Mouse (Mus musculus) cerebellum, adult 2 months (tissue): ENCODE results near the gene Nemp2. TPM values are rescaled to one million over a fixed set of nuclear protein-coding genes. Genes with fewer than 3 reads are reported as not detected.

Source experiments
- DNase-seq, 2 experiments: peaks; one replicate each; pipeline ENCODE4 v3.0.0; 2021
- H3K27ac ChIP-seq: fragments of 200-500 bp; 2 replicates; pipeline ENCODE4 v1.5.1; 2012; ENCODE audit warnings: low read length, control low read depth, inconsistent platforms; ENCODE audit not compliant: insufficient read depth
- H3K27me3 ChIP-seq: fragments of 200-500 bp; 2 replicates; pipeline ENCODE4 v1.6.1; 2012; ENCODE audit warnings: inconsistent platforms, mild to moderate bottlenecking, low read length, moderate library complexity; ENCODE audit not compliant: control insufficient read depth, insufficient read depth
- H3K4me1 ChIP-seq: fragments of 200-500 bp; 2 replicates; pipeline ENCODE4 v1.6.1; 2011; ENCODE audit warnings: low read length; ENCODE audit not compliant: control insufficient read depth, insufficient read depth
- H3K4me3 ChIP-seq: fragments of 200-500 bp; replicated peaks from 2 replicates; pipeline ENCODE3; 2011; ENCODE audit warnings: mild to moderate bottlenecking, low read depth, low read length, control low read depth; ENCODE audit not compliant: insufficient read depth
- CTCF ChIP-seq: fragments of 200-500 bp; IDR thresholded peaks from 2 replicates; pipeline ENCODE4 v1.5.1; 2011; ENCODE audit warnings: low read depth, mild to moderate bottlenecking, control low read depth, low read length, moderate library complexity, borderline replicate concordance; ENCODE audit not compliant: insufficient read depth
- POLR2A ChIP-seq: fragments of 200-500 bp; IDR thresholded peaks from 2 replicates; pipeline ENCODE4 v1.6.1; 2011; ENCODE audit warnings: low read length, control low read depth, borderline replicate concordance; ENCODE audit not compliant: insufficient read depth
- WGBS: fragments of 180-500 bp; shearing (Covaris S2); methylation state at CpG from one replicate; pipeline ENCODE4 v1.1.7; 2018; 5-methylcytosine and 5-hydroxymethylcytosine counted together
- polyA plus RNA-seq: library from polyadenylated mRNA; depleted of rRNA; stranded (reverse); fragments of >200 nt; gene quantifications from 2 replicates; pipeline ENCODE4 v1.2.3, GENCODE M21; 2012

Gene Nemp2
- polyA plus RNA-seq, 1 experiment: 9.3 TPM

DNA sequence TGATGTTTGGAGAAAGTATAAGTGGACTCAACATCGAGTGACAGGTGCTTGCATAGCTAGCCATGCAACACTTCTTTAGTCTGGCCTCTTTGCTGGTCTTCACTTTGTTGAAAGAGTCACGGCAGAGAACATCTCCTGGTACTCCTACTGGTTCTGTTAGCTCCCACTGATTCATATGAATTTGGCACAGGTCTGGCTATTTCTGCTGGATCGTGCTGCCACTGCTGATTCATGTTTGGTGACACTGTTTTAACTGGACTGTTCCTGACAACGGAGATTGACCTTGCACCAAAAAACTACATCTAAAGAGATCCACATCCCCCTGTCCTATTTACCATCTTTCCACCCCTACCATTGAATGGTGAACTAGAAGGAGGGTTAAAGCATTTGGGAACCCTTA lies 22.0 kb upstream of the Nemp2 start:
- no peak for DNase-seq
- 81% methylated on average over 4 of the region's 4 CpGs for WGBS
- H3K27me3 ChIP-seq: no peaks in the 10 kb centered on the region
- TF ChIP-seq CTCF (no peak), POLR2A (no peak)
- no peak overlapping the region for H3K4me3 ChIP-seq
- H3K27ac ChIP-seq: no peak overlapping the region
- no peaks in the 10 kb centered on the region for H3K4me1 ChIP-seq

DNA sequence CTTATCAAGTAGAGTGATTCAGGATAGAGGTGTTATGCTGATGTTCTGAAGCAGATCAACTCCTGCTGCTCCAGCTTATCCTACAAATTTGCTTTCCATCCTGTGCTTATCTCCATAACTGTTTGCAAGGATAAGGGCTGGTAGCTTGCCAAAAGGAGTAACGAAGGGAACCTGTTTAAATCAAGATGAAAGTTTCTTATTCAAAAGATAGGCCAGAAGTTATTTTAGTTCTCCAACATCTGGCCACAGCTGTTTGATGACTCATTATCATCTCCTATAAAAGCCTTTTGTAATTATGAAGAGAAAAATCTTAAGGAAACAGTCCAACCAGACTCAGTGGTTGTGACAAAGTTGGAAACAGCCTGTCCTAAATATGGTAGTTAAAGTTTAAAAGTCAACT lies 12.3 kb upstream of the Nemp2 start:
- H3K27ac ChIP-seq: no peak overlapping the region
- DNase-seq: no peak
- 49% methylated on average over 1 of the region's 1 CpGs for WGBS
- no peak for TF ChIP-seq POLR2A
- no peak for TF ChIP-seq CTCF
- H3K27me3 ChIP-seq: no peaks in the 10 kb centered on the region
- H3K4me3 ChIP-seq: no peak overlapping the region
- H3K4me1 ChIP-seq: no peaks in the 10 kb centered on the region

DNA sequence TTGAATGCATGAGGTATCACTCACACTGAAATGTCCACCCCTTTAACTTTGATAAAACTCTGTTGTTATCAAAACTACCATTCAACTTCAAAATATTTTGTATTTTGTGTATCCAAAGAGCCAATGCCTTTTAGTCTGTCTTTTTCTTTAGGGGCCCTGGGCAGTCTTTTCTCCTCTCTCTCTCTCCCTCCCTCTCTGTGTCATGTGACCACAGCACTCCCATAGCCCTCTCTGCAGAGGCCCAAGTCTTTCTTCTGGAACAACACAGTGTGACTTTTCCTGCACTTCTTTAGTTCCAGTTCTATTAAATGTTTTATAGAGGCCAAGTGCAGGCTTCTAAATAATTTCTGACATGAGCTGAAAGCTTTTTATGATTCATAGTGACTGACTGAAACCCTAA lies 10.1 kb upstream of the Nemp2 start:
- no peaks in the 10 kb centered on the region for H3K27me3 ChIP-seq
- no peak overlapping the region for H3K4me3 ChIP-seq
- no peak for DNase-seq
- no peak overlapping the region for H3K27ac ChIP-seq
- H3K4me1 ChIP-seq: no peaks in the 10 kb centered on the region
- TF ChIP-seq CTCF (no peak), POLR2A (no peak)

DNA sequence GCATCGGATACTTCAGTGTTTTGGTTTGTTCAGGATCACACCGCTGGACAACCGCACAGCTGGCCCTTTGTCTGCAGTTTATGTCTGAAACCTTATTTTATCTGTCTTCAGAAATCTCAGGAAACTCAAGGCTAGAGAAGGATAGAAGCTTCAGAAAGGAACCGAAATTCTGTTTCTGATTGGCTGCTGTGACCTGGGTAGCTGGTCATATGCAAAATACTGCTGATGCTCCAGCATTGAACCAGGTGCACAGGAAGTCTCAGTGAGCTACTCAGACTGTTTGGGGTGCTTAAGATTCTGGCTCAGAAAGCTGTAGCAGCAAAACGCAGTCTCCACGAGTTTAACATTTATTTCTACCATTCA lies 415 bp downstream of the Nemp2 start:
- 1% methylated on average over 6 of the region's 6 CpGs for whole genome bisulfite sequencing
- TF ChIP-seq POLR2A: no peak
- TF ChIP-seq CTCF: no peak
- no peak for DNase-seq

DNA sequence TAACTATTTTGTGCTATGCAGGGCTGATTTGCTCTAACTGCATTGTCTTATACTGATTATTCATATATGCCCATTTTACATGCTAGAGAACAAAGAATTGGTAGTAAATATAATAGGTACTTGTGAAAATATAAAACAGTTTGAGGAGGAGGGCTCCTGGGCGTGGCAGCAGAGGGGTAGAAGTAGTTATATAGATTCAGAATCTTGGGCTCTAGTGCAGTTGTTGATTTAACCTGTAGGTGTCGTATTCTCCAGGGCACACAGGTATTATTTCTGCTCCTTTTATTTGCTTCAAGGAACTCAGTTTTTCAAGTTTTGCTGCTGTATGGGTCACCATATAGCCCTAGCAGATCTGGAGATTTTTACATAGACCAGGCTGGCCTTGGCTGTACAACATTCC lies 1.1 kb downstream of the Nemp2 start:
- no peak overlapping the region for H3K27ac ChIP-seq
- no peaks in the 10 kb centered on the region for H3K27me3 ChIP-seq
- H3K4me1 ChIP-seq: peaks cover 2% of the 10 kb centered on the region; the same call in 1 of the 2 replicates
- no peak overlapping the region for H3K4me3 ChIP-seq
- 60% methylated on average over 2 of the region's 2 CpGs for WGBS
- TF ChIP-seq POLR2A (no peak), CTCF (no peak)
- no peak for DNase-seq

More for the DNA sequence above, 415 bp downstream of the Nemp2 start:
- Histone ChIP-seq H3K27me3 (no peaks in the 10 kb centered on the region), H3K4me1 (peaks cover 2% of the 10 kb centered on the region; the same call in 1 of the 2 replicates), H3K4me3 (peak overlapping the region; percentile 90), H3K27ac (peak overlapping the region; percentile 87)

DNA sequence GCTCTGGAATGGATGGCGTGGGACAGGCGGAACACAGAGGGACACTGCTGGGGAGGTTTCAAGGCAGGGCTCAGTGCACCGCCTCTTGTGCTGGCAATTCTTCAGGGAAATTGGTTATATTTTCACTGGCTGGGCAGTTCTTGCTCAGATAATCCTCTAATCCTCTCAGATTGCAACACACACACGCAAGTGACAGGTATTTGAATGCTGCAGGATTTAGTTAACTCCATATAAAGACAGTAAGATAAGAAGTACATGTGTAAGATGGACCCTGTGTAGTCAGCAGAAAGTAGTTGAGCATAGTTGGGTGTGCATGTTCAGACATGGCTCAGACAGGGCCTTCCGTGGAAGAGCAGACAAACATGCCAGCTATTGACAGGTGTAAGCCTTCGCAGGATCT lies 3.7 kb downstream of the Nemp2 start:
- DNase-seq: no peak
- Histone ChIP-seq H3K4me1 (peaks cover 2% of the 10 kb centered on the region; the same call in 1 of the 2 replicates), H3K27ac (no peak overlapping the region), H3K27me3 (no peaks in the 10 kb centered on the region), H3K4me3 (no peak overlapping the region)
- TF ChIP-seq POLR2A (no peak), CTCF (no peak)
- WGBS: 90% methylated on average over 6 of the region's 6 CpGs

DNA sequence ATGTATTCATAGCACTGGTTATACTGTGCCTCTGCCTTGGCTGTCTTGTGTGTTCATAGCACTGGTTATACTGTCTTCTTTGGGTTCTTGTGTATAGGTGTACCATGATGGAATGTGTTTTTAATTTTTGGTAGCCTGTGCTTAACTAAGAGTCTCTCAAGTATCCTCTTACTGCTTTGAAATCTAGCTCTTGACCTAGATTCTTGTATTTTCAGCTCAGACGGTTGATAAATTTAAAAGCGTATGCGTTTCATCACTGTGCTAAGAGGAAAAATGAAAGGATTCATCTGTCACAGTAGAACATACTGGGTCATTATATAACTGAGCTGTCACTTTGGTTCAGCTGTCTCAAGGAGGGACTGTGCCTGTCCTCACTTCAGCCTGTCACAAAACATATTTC lies 5.4 kb downstream of the Nemp2 start:
- Histone ChIP-seq H3K4me1 (peaks cover 2% of the 10 kb centered on the region; the same call in 1 of the 2 replicates), H3K4me3 (no peak overlapping the region), H3K27ac (no peak overlapping the region), H3K27me3 (no peaks in the 10 kb centered on the region)
- no peak for DNase-seq
- TF ChIP-seq CTCF (no peak), POLR2A (no peak)
- WGBS: 90% methylated on average over 3 of the region's 3 CpGs

DNA sequence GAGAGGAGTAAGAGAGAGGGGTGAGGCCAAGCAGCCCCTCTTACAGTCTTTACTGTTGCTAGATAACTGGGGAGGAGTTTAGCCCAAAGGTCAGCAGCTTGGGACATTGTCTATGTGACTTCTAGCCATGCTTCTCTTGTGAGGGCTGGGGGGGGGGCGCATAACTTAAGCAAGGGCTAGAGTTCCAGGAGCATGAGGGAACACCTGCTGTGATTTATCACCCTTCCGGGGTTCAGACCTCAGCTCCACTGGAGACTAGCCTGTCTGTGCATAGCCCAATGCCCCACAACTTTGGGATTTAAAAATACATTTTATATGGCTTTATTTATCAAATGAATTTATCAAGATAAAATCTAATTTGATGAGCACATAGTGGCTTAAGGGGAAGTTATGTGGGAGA lies 7.6 kb downstream of the Nemp2 start:
- Histone ChIP-seq H3K27me3 (no peaks in the 10 kb centered on the region), H3K4me3 (no peak overlapping the region), H3K27ac (no peak overlapping the region), H3K4me1 (no peaks in the 10 kb centered on the region)
- no peak for DNase-seq
- TF ChIP-seq POLR2A (no peak), CTCF (no peak)
- WGBS: 72% methylated on average over 2 of the region's 2 CpGs
